22 mouse cellular contexts compared by ENCODE assay signal in the genomic region with DNA sequence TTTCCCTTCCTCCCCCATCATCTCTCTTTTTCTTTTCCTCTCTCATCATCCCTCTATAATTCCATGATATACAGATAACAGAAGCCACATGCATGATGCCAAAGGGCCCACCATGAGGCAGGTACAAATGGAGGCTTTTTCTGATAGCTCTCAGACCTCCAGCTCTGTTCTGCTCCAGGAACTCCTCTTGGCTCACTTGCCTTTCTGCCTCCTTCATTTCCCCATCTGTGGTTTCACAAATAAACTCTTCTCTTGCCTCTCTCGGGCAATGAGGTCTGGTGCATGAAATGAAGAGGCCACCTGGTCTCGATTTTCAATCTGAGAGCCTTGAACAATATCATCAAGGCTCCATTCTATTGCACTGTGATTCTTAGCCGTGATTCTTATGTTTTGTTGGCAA. TPM values are rescaled to one million over a fixed set of nuclear protein-coding genes. Genes with fewer than 3 reads are reported as not detected.
DNase-seq lines count a peak whose midpoint lies in the region; ATAC-seq and TF ChIP-seq lines count a peak whose summit lies in the region.
"Had no signal": no experiment of that assay in that cellular context is flagged by ENCODE, and none has a peak within 500 bp of the region (broad histone marks: within the 10 kb centered on the region; RNA-seq: fewer than 3 reads in every experiment).

No protein-coding gene starts in this region.

- DNase-seq in cerebellum, adult 9-11 months, result peak; percentile 51
- no peak for DNase-seq in cerebellum, adult 8-10 months
- DNase-seq in A20 (ENCODE audit: low read depth, low spot score) (peak; percentile 48), CH12.LX (ENCODE audit: extremely low read depth) (peak; percentile 18)
- DNase-seq in embryonic facial prominence, embryonic 10.5 days (ENCODE audit: low spot score), result no peak
- no peak for DNase-seq in adrenal gland, adult 2 months
- DNase-seq: adrenal gland, postnatal 14 days; B cell, adult 2 months; gastrocnemius, postnatal 36 days; heart, adult 2 months; kidney, adult 18-20 months had no signal

- no peak overlapping the region for H3K4me3 ChIP-seq in CH12.LX (replicated peaks in 1 of 3; ENCODE audit: low read depth in 2 of 3, low read length in 2 of 3, poor library complexity in 1 of 3)
- no peak overlapping the region for H3K4me3 ChIP-seq in embryonic facial prominence, embryonic 10.5 days
- H3K4me3 ChIP-seq: embryonic facial prominence, embryonic 15.5 days; erythroblast, embryonic 14.5 days; forebrain, embryonic 10.5 days; forebrain, embryonic 15.5 days; heart, adult 2 months; hindbrain, embryonic 10.5 days; intestine, embryonic 15.5 days had no signal

- no peak overlapping the region for H3K27ac ChIP-seq in CH12.LX (ENCODE audit: insufficient read depth, low read depth)
- H3K27ac ChIP-seq in embryonic facial prominence, embryonic 10.5 days (replicated peaks), result no peak overlapping the region
- H3K27ac ChIP-seq: embryonic facial prominence, embryonic 15.5 days; forebrain, embryonic 10.5 days; forebrain, embryonic 15.5 days; heart, adult 2 months; hindbrain, embryonic 10.5 days; hindbrain, embryonic 14.5 days; intestine, embryonic 15.5 days had no signal

- 68% methylated on average over 3 of the region's 3 CpGs for WGBS in embryonic facial prominence, embryonic 10.5 days

- no peak for TF ChIP-seq CTCF in CH12.LX (conservative IDR thresholded peaks at IDR 0.05 in 1 of 2, IDR thresholded peaks at IDR 0.05 in 1 of 2; ENCODE audit: low read depth in 2 of 2, low read length in 2 of 2)

- H3K36me3 ChIP-seq in CH12.LX (replicated peaks in 1 of 2; ENCODE audit: control insufficient read depth in 1 of 2, insufficient read depth in 1 of 2, low read length in 1 of 2), result no peaks in the 10 kb centered on the region
- no peaks in the 10 kb centered on the region for H3K36me3 ChIP-seq in embryonic facial prominence, embryonic 10.5 days (replicated peaks)
- H3K36me3 ChIP-seq: embryonic facial prominence, embryonic 15.5 days; forebrain, embryonic 10.5 days; forebrain, embryonic 15.5 days; hindbrain, embryonic 10.5 days; intestine, embryonic 15.5 days had no signal

- 0 out of 2 replicates have a peak, but pooled peaks have one; percentile 18 for ATAC-seq in common myeloid progenitor, adult 5-6 weeks (replicated peaks; ENCODE audit: low read depth, poor library complexity, severe bottlenecking)
- no peak for ATAC-seq in megakaryocyte-erythroid progenitor cell, adult 5-6 weeks (replicated peaks; ENCODE audit: low FRiP score, low TSS enrichment, poor library complexity, severe bottlenecking)
- ATAC-seq: CD4-positive, CD25-positive, alpha-beta regulatory T cell, adult 4 months; forebrain, embryonic 15.5 days; intestine, embryonic 15.5 days had no signal

- dilution Hi-C loops in CH12.LX (cut with MboI; ENCODE audit: extremely low pct_ligation_motif_present, extremely low pct_unique_long_range_greater_than_20kb, low sequenced_read_pairs), result no loop called here

- TF ChIP-seq RAD21 in CH12.LX (IDR thresholded peaks at IDR 0.05; ENCODE audit: low read depth, low read length), result no peak

- H3K79me2 ChIP-seq in CH12.LX (replicated peaks; ENCODE audit: control insufficient read depth, extremely low read depth, insufficient read depth, poor library complexity, severe bottlenecking), result no peaks in the 10 kb centered on the region

- H3K27me3 ChIP-seq in CH12.LX (replicated peaks), result no peaks in the 10 kb centered on the region
- H3K27me3 ChIP-seq in embryonic facial prominence, embryonic 10.5 days (replicated peaks; ENCODE audit: low read depth, poor library complexity, severe bottlenecking), result no peaks in the 10 kb centered on the region
- H3K27me3 ChIP-seq: embryonic facial prominence, embryonic 15.5 days; forebrain, embryonic 15.5 days; intestine, embryonic 15.5 days had no signal

- TF ChIP-seq EP300 in CH12.LX (IDR thresholded peaks at IDR 0.05; ENCODE audit: low read length), result no peak

- H3K4me2 ChIP-seq in CH12.LX (ENCODE audit: insufficient read depth, low read depth, poor library complexity, severe bottlenecking), result no peak overlapping the region; the same call in 1 of the 2 replicates
- H3K4me2 ChIP-seq: embryonic facial prominence, embryonic 15.5 days; forebrain, embryonic 15.5 days; heart, embryonic 11.5 days; hindbrain, embryonic 14.5 days; intestine, embryonic 15.5 days had no signal

- in situ Hi-C loops in CH12.LX (cut with MboI; ENCODE audit: low pct_ligation_motif_present, low pct_unique_long_range_greater_than_20kb, low sequenced_read_pairs), result no loop called here

- H3K9ac ChIP-seq in CH12.LX (ENCODE audit: insufficient read depth, low read depth), result no peak overlapping the region
- H3K9ac ChIP-seq: embryonic facial prominence, embryonic 15.5 days; forebrain, embryonic 15.5 days; hindbrain, embryonic 14.5 days; intestine, embryonic 15.5 days had no signal

- no peak for TF ChIP-seq POLR2A in CH12.LX (IDR thresholded peaks at IDR 0.05; ENCODE audit: low read depth, low read length)

- H3K9me3 ChIP-seq in CH12.LX (replicated peaks; ENCODE audit: low read length), result peaks cover 4% of the 10 kb centered on the region
- H3K9me3 ChIP-seq in embryonic facial prominence, embryonic 10.5 days, result peaks cover 3% of the 10 kb centered on the region; the same call in 1 of the 2 replicates
- H3K9me3 ChIP-seq: embryonic facial prominence, embryonic 15.5 days; intestine, embryonic 15.5 days had no signal

- peaks cover 0 to 6% of the 10 kb centered on the region in 2 experiments; a peak in 2 of 4 replicates for H3K4me1 ChIP-seq in CH12.LX (ENCODE audit: control insufficient read depth in 1 of 2, insufficient read depth in 2 of 2)
- H3K4me1 ChIP-seq in embryonic facial prominence, embryonic 10.5 days, result no peaks in the 10 kb centered on the region
- H3K4me1 ChIP-seq: embryonic facial prominence, embryonic 15.5 days; forebrain, embryonic 10.5 days; forebrain, embryonic 15.5 days; hindbrain, embryonic 10.5 days; intestine, embryonic 15.5 days had no signal

TF ChIP-seq in CH12.LX, 34 proteins besides CTCF, POLR2A, EP300 and RAD21:
- no peak for TF ChIP-seq MYC (IDR thresholded peaks at IDR 0.05; ENCODE audit: low read depth, low read length)
- TF ChIP-seq ZMIZ1 (IDR thresholded peaks at IDR 0.05; ENCODE audit: low read depth, low read length), result no peak
- no peak for TF ChIP-seq NRF1 (IDR thresholded peaks at IDR 0.05; ENCODE audit: low read depth, low read length)
- no peak for TF ChIP-seq ETS1 (conservative IDR thresholded peaks at IDR 0.05; ENCODE audit: low read depth, low read length)
- TF ChIP-seq GABPA (IDR thresholded peaks at IDR 0.05; ENCODE audit: insufficient replicate concordance, low read depth, low read length), result no peak

RNA-seq across cellular contexts. Expression of a gene that starts 30.1 kb away (rescaled TPM):
- 39.4 and 42.6 TPM in 2 replicates for total RNA-seq in CH12.LX (2012; rRNA removed)
- 113 and 115 TPM in 2 replicates for total RNA-seq in CH12.LX (2014; rRNA removed)
- 71.7 and 93.4 TPM in 2 replicates for polyA plus RNA-seq in CH12.LX (2012; ENCODE audit: insufficient read length, low read depth)
- 812 and 826 TPM in 2 replicates for total RNA-seq in common myeloid progenitor, adult 5-6 weeks (2017)
- 53.8 and 60.4 TPM in 2 replicates for polyA plus RNA-seq in embryonic facial prominence, embryonic 10.5 days (2016; fragmentation: Nextera tagmentation; extraction: Ambion mirVana)
- total RNA-seq in adrenal gland, adult 2 months (2021), result 10 to 100 TPM; 16.1 to 17.4 TPM
- polyA plus RNA-seq in adrenal gland, adult 2 months (2012; rRNA removed), result 3.5 and 3.9 TPM in 2 replicates
- total RNA-seq in megakaryocyte-erythroid progenitor cell, adult 5-6 weeks (2014; fragmentation: Nextera tagmentation), result 49.8 and 51.1 TPM in 2 replicates
- 98.2 and 314 TPM in 2 replicates for total RNA-seq in megakaryocyte-erythroid progenitor cell, adult 5-6 weeks (2017)

Comparison
In these comparisons a context has a peak if more than half of its experiments do, and no peak if none do; other contexts are left out.
1. DNase-seq: peak in cerebellum, adult 9-11 months (single experiment), A20 (single experiment) and CH12.LX (single experiment); none in cerebellum, adult 8-10 months (single experiment), embryonic facial prominence, embryonic 10.5 days (single experiment) and adrenal gland, adult 2 months (single experiment).